Mouse (Mus musculus) G1E (cell line): ENCODE data around the gene Dgcr8.

ENCODE experiments used
- CTCF ChIP-seq: IDR thresholded peaks from 2 replicates; pipeline ENCODE4 v1.5.1; 2012; ENCODE audit warnings: low read depth, low read length, inconsistent platforms, mixed read lengths
- GATA1 ChIP-seq: IDR thresholded peaks from 2 replicates; pipeline ENCODE4 v1.6.1; 2012; ENCODE audit warnings: borderline replicate concordance, low read length, inconsistent platforms, mixed read lengths
- POLR2AphosphoS5 ChIP-seq: IDR thresholded peaks from 2 replicates; pipeline ENCODE4 v1.6.1; 2012; ENCODE audit warnings: low read depth, low read length, inconsistent platforms; ENCODE audit not compliant: insufficient replicate concordance
- TAL1 ChIP-seq: conservative IDR thresholded peaks from 2 replicates; pipeline ENCODE4 v1.6.1; 2012; ENCODE audit warnings: low read depth, low read length, inconsistent platforms, mixed read lengths

DNA sequence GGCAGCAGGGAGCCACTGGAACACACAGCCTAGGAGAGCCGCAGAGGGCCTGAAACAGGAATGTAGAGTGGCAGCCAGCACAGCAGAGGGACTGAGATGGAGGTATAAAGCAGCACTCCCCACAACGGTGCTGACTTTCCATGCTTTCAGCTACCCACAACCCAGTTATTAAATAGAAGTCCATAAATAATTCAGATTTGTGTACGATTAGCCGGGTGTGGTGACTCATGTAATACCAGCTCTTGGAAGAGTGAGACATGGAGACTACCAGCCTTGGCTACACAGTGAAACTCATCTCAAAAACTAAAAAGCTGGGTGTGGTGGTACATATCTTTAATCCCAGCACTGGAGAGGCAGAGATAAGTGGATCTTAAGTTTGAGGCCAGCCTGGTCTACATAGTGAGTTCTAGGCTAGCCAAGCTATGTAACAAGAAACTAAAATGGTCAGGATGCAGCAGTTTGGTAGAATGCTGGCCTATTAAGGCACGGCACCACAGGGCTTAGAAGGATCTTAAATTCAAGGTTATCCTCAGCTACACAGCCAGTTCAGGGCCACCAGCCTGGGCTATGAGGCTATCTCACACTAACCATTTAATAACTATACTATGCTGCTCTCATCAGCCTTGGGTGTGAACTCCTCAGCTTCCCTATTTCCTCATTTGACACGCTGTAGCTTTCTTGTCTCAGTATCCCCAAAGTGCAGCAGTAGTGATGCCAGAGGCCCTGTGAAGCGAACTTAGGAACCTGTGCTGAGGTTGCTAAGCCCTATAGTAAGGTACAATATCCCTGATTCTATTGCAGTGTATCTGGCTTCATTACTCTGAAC is 52.2 kb downstream of the Dgcr8 start:
- TF ChIP-seq CTCF, result no peak
- no peak for TF ChIP-seq GATA1
- 0 out of 2 replicates have a peak, but pooled peaks have one; percentile 38 for TF ChIP-seq POLR2AphosphoS5
- TF ChIP-seq TAL1, result no peak
